Mouse (Mus musculus) embryonic facial prominence, embryonic 11.5 days (tissue): ENCODE data around the gene Rps19bp1. TPM values are rescaled to one million over a fixed set of nuclear protein-coding genes. Genes with fewer than 3 reads are reported as not detected.

Experiments used
- ATAC-seq: fragments of 200-750 bp; cut with Nextera tagmentation; replicated peaks from 2 replicates; pipeline ENCODE4 v1.8.0; 2017; ENCODE audit warnings: low read depth; ENCODE audit not compliant: insufficient number of reproducible peaks, low FRiP score, low TSS enrichment
- DNase-seq: peaks from one replicate; pipeline ENCODE4 v3.0.0-alpha.2; 2015; ENCODE audit warnings: low spot score
- H3K27ac ChIP-seq: fragments of 300-500 bp; sonication (generic); replicated peaks from 2 replicates; pipeline ENCODE4 v1.5.1; 2014; ENCODE audit warnings: mild to moderate bottlenecking, low read depth, low read length, control low read depth
- H3K27me3 ChIP-seq: fragments of 300-500 bp; sonication (generic); 2 replicates; pipeline ENCODE4 v1.6.1; 2014; ENCODE audit warnings: mild to moderate bottlenecking, low read length, moderate library complexity, mixed read lengths; ENCODE audit not compliant: control insufficient read depth, insufficient read depth
- H3K36me3 ChIP-seq: fragments of 300-500 bp; sonication (generic); replicated peaks from 2 replicates; pipeline ENCODE4 v1.6.1; 2014; ENCODE audit warnings: low read depth, mild to moderate bottlenecking, low read length, moderate library complexity, mixed read lengths; ENCODE audit not compliant: control insufficient read depth, insufficient read depth
- H3K4me1 ChIP-seq: fragments of 300-500 bp; sonication (generic); 2 replicates; pipeline ENCODE4 v1.6.1; 2014; ENCODE audit warnings: low read length, mixed read lengths; ENCODE audit not compliant: control insufficient read depth, insufficient read depth
- H3K4me2 ChIP-seq: fragments of 300-500 bp; sonication (generic); 2 replicates; pipeline ENCODE4 v1.6.1; 2014; ENCODE audit warnings: low read depth, mild to moderate bottlenecking, control low read depth, low read length, moderate library complexity
- H3K4me3 ChIP-seq: fragments of 300-500 bp; sonication (generic); 2 replicates; pipeline ENCODE4 v1.5.1; 2014; ENCODE audit warnings: low read depth, low read length, control low read depth
- H3K9ac ChIP-seq: fragments of 300-500 bp; sonication (generic); replicated peaks from 2 replicates; pipeline ENCODE4 v1.6.1; 2014; ENCODE audit warnings: mild to moderate bottlenecking, control low read depth, low read length
- H3K9me3 ChIP-seq: fragments of 300-500 bp; sonication (generic); replicated peaks from 2 replicates; pipeline ENCODE4 v1.6.1; 2016; ENCODE audit warnings: mild to moderate bottlenecking, low read length, inconsistent platforms, mixed read lengths; ENCODE audit not compliant: control insufficient read depth
- WGBS: fragments of 180-500 bp; shearing (Covaris S2); extraction: QIAGEN DNeasy Blood & Tissue Kit; methylation state at CpG from one replicate; pipeline ENCODE4 v1.1.7; 2014; 5-methylcytosine and 5-hydroxymethylcytosine counted together
- polyA plus RNA-seq: library from polyadenylated mRNA; unstranded; fragments of >200 nt; fragmentation: Nextera tagmentation; extraction: Ambion mirVana; gene quantifications from 2 replicates; pipeline ENCODE4 v1.2.1, GENCODE M21; 2014

Gene Rps19bp1
- polyA plus RNA-seq, 1 experiment from 2014 or later = 83.1 TPM

- peak within 1 kb of the TSS; percentile 73 for H3K4me2 ChIP-seq
- H3K27me3 ChIP-seq = no peaks in the 10 kb centered on the region
- DNase-seq (peak; percentile 99), ATAC-seq (peak; percentile 95)
- peak within 1 kb of the TSS; percentile 60 for H3K4me3 ChIP-seq
- H3K9ac ChIP-seq = peak within 1 kb of the TSS; percentile 85
- H3K4me1 ChIP-seq = no peaks in the 10 kb centered on the region
- peak within 1 kb of the TSS; percentile 67 for H3K27ac ChIP-seq
- WGBS = under 1% methylated on average over 67 of the region's 67 CpGs
- H3K36me3 ChIP-seq = no peaks in the 10 kb centered on the region; the same call in 1 of the 2 replicates
- no peaks in the 10 kb centered on the region for H3K9me3 ChIP-seq
Measured at GRCm38 (mm10) chr15:80233733-80234509, 30.2 kb downstream of the Rps19bp1 start, which contains the start of gene Mief1. Gene Mief1, plus strand, starts transcription at chr15:80234018.

GRCm38 (mm10) chr15:80233053-80233452 is 31.1 kb downstream of the Rps19bp1 start:
- WGBS = 63% methylated on average over 4 of the region's 4 CpGs
- no peak overlapping the region for H3K27ac ChIP-seq
- H3K9me3 ChIP-seq = no peaks in the 10 kb centered on the region
- no peaks in the 10 kb centered on the region for H3K4me1 ChIP-seq
- no peaks in the 10 kb centered on the region for H3K27me3 ChIP-seq
- H3K9ac ChIP-seq = peak overlapping the region; percentile 22; the same call in 1 of the 2 replicates
- H3K4me3 ChIP-seq = no peak overlapping the region
- no peaks in the 10 kb centered on the region; the same call in 1 of the 2 replicates for H3K36me3 ChIP-seq
- ATAC-seq = peak; percentile 27; the same call in 1 of the 2 replicates
- no peak overlapping the region for H3K4me2 ChIP-seq
- no peak for DNase-seq

GRCm38 (mm10) chr15:80232331-80232730 is 31.8 kb downstream of the Rps19bp1 start:
- 50% methylated on average over 2 of the region's 2 CpGs for WGBS
- Histone ChIP-seq H3K4me2 (no peak overlapping the region), H3K4me1 (no peaks in the 10 kb centered on the region), H3K9me3 (no peaks in the 10 kb centered on the region), H3K27me3 (no peaks in the 10 kb centered on the region), H3K4me3 (no peak overlapping the region), H3K27ac (no peak overlapping the region), H3K9ac (no peak overlapping the region), H3K36me3 (no peaks in the 10 kb centered on the region)
- DNase-seq (peak; percentile 8), ATAC-seq (no peak)

GRCm38 (mm10) chr15:80228071-80228800 is 35.9 kb downstream of the Rps19bp1 start:
- H3K36me3 ChIP-seq = no peaks in the 10 kb centered on the region
- no peak overlapping the region for H3K9ac ChIP-seq
- H3K27me3 ChIP-seq = no peaks in the 10 kb centered on the region
- 76% methylated on average over 17 of the region's 17 CpGs for WGBS
- ATAC-seq (no peak), DNase-seq (no peak)
- H3K27ac ChIP-seq = no peak overlapping the region
- H3K4me2 ChIP-seq = no peak overlapping the region
- no peak overlapping the region for H3K4me3 ChIP-seq
- no peaks in the 10 kb centered on the region for H3K4me1 ChIP-seq
- no peaks in the 10 kb centered on the region for H3K9me3 ChIP-seq

GRCm38 (mm10) chr15:80225796-80226195 is 38.3 kb downstream of the Rps19bp1 start:
- no peak overlapping the region for H3K4me3 ChIP-seq
- ATAC-seq (no peak), DNase-seq (peak; percentile 69)
- no peaks in the 10 kb centered on the region for H3K4me1 ChIP-seq
- no peaks in the 10 kb centered on the region for H3K36me3 ChIP-seq
- H3K4me2 ChIP-seq = no peak overlapping the region
- no peak overlapping the region for H3K27ac ChIP-seq
- no peaks in the 10 kb centered on the region for H3K27me3 ChIP-seq
- WGBS = 48% methylated on average over 2 of the region's 2 CpGs
- no peak overlapping the region for H3K9ac ChIP-seq
- H3K9me3 ChIP-seq = no peaks in the 10 kb centered on the region

- 28% methylated on average over 9 of the region's 9 CpGs for WGBS
- Histone ChIP-seq H3K27me3 (no peaks in the 10 kb centered on the region), H3K4me3 (no peak overlapping the region), H3K27ac (no peak overlapping the region), H3K36me3 (no peaks in the 10 kb centered on the region), H3K9me3 (no peaks in the 10 kb centered on the region), H3K4me2 (no peak overlapping the region), H3K9ac (no peak overlapping the region), H3K4me1 (no peaks in the 10 kb centered on the region)
- peak; percentile 80 for DNase-seq
- 0 out of 2 replicates have a peak, but pooled peaks have one; percentile 17 for ATAC-seq
Measured at GRCm38 (mm10) chr15:80225208-80225607, 38.9 kb downstream of the Rps19bp1 start.

- no peak overlapping the region for H3K9ac ChIP-seq
- no peaks in the 10 kb centered on the region for H3K9me3 ChIP-seq
- no peaks in the 10 kb centered on the region for H3K36me3 ChIP-seq
- no peak overlapping the region for H3K27ac ChIP-seq
- H3K4me2 ChIP-seq = no peak overlapping the region
- H3K4me3 ChIP-seq = no peak overlapping the region
- WGBS = 92% methylated on average over 7 of the region's 7 CpGs
- no peak for ATAC-seq
- DNase-seq = no peak
- peaks cover 3% of the 10 kb centered on the region; the same call in 1 of the 2 replicates for H3K4me1 ChIP-seq
- no peaks in the 10 kb centered on the region for H3K27me3 ChIP-seq
Measured at GRCm38 (mm10) chr15:80223751-80224150, 40.4 kb downstream of the Rps19bp1 start.

- no peaks in the 10 kb centered on the region for H3K9me3 ChIP-seq
- no peaks in the 10 kb centered on the region for H3K27me3 ChIP-seq
- H3K9ac ChIP-seq = no peak overlapping the region
- ATAC-seq (no peak), DNase-seq (no peak)
- peaks cover 3% of the 10 kb centered on the region; the same call in 1 of the 2 replicates for H3K4me1 ChIP-seq
- H3K36me3 ChIP-seq = no peaks in the 10 kb centered on the region
- H3K4me2 ChIP-seq = no peak overlapping the region
- no peak overlapping the region for H3K27ac ChIP-seq
- WGBS = 71% methylated on average over 8 of the region's 8 CpGs
- H3K4me3 ChIP-seq = no peak overlapping the region
Measured at GRCm38 (mm10) chr15:80221031-80221430, 43.1 kb downstream of the Rps19bp1 start.
